Mouse (Mus musculus) spleen, postnatal 14 days (tissue): Measurements from ENCODE around the gene Kifc1.
"Not testable (repeated sequence)": the region's sequence is repeated elsewhere in the genome, so short reads cannot be mapped to it uniquely, and the experiment has no call there.

ENCODE experiments used
- DNase-seq, 2 experiments: peaks; one replicate each; pipeline ENCODE4 v3.0.0; 2021 to 2022; ENCODE audit warnings: low spot score in 2 of 2

The Kifc1 gene

DNA sequence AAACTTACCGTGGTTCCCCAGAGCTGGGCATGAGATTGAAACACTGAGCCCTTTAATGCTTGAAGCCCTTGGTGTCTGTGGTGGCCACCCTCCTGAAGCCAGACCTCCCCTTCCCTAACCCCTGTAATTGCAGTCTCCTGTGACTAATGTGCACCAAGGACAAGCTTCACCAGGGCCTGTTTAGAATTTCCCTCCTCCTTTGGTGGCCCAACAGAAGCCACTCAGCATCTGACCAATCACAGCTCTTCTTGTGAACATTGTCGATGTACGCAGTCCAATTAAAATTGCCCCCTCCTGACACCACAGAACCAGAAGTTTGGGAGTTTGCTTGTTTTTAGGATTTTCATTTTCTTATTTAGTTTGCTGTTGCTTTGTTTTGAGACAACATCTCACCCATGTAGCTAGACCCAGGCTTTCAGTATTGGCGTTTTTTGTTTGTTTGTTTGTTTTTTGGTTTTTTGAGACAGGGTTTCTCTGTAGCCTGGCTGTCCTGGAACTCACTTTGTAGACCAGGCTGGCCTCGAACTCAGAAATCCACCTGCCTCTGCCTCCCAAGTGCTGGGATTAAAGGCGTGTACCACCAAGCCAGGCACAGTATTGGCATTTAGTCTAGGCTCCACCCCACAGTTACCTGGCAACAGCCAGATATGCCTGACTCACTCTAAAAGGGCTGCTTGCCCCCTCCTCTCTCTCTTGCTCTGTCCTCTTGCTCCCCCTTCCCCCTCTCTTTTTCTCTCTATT is 13.6 kb upstream of the Kifc1 start:
- not testable (repeated sequence) for DNase-seq

DNA sequence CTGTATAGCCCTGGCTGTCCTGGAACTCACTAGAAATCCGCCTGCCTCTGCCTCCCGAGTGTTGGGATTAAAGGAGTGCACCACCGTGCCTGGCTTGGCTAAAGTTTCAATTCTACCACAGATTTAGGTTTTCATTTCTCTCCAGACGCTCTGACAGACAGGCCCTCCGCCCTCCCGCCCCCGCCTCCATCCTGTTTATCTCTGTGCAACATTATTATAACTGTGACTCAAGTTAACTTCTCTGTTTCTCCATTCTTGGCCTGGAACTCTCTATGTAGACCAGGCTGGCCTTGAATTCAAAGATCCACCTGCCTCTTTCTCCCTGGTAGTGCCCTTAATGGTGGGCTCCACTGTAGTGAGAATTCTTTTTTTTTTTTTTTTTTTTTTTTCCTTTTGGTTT is 12.0 kb upstream of the Kifc1 start:
- DNase-seq, result no peak

DNA sequence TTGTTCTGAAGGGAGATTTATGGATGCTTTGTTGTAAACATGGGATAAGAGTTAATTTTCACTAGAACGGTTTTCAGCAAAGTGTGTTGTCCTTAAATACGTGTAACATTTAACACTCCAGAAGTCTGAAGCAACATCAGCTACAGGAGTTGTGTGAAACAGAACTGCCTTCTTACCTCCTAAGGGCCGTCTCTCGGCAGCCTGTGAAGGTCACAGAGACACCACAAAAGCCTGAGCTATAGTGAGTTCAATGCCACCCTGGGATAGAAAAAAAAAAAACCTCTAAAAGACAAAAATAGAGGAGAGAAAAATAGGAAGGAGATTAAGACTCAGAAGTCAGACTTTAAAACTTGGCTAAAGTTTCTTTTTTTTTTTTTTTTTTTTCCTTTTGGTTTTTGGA is 11.6 kb upstream of the Kifc1 start:
- no peak for DNase-seq

DNA sequence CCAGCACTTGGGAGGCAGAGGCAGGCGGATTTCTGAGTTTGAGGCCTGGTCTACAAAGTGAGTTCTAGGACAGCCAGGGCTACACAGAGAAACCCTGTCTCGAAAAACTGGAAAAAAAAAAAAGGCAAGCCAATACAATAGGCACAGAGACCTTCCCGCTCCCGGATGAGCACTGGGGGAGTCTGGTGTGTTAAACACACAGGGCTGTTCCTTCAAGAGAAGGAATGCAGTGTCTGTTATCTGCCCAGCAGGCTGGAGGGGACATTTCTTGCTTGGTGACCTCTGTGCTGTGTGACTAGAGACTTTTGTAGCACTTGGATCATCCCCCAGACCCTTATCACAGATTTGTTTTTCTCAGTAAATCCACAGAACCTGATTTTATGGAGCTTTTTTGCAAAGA is 11.2 kb upstream of the Kifc1 start:
- DNase-seq, result no peak

DNA sequence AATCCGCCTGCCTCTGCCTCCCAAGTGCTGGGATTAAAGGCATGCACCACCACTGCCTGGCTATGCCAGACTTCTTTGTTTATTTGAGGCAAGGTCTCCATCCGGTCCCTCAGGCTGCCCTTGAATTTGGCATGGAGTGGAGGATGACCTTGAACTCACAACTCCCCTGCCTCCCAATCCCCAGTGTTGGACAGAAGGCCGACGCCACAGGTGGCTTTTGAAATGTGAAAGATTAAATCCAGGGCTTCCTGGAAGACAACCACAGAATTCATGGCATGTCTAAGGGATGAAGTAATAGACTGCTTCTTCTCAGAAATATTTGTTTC is 10.5 kb upstream of the Kifc1 start:
- no peak for DNase-seq

DNA sequence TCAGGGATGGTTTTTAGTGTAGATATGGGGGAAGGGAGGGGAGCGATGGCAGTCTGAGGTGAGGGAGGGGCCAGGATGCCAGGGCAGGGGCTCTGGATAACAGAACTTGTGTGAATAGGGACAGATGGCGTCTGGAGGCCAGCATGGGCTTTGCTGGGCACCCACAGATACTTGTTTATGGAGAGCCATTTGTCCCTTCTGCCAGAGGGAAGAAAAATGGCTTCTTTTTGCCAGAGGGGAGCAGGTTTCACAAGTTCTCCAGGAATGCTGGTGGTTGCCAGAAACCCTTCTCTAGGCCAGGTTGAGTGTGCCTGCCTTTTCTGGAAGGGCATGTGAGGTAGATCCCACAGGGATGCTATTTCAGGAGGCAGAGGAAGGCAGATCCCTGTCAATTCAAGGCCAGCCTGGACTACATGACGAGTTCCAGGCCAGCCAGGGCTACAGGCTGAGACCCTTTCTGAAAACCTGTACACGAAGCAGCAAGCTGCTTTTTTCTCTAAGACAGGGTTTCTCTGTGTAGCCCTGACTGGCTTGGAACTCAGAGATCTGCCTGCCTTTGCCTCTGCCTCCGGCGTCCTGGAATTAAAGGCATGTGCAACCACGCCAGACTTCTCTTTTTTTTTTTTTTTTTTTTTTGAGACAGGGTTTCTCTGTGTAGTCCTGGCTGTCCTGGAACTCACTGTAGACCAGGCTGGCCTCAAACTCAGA is 10.0 kb upstream of the Kifc1 start:
- no peak for DNase-seq

DNA sequence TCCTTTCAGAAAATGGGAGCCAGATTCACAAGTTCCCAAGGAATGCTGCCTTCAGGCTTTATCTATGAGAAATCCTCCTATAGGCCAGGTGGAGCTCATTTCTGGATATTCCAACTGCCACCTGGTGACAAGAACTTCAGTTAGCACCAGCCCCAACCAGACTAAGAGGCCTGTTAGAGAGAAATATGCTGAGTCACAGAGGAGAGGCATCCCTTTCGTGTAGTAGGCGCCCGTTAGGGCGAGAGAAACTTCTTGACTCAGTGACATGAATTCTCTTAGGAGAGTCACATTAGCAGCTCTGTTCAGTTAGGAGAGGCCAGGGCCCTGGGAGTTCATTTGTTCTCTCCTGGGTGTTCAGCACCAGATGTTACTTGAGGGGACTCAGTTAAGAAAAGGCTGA is 9.2 kb upstream of the Kifc1 start:
- DNase-seq, result no peak

DNA sequence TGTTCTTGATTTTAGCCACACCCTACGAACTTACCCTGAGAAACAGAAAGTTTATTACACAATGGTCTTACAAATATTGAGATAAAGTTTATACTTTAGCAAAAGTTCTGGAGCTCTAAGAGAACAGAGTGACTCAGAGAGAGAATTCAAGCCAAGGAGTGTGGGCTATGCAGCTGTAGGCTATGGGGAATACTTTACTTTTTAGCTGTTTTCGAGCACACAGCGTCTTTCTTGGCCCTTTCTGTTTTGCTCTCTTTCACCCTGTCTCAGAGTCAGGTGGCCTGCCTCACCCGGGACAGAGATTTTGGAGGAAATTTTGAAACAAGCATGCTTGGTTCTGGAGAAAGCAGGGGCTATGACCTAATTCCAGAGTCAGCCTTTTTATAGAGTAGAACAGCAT is 7.7 kb upstream of the Kifc1 start:
- not testable (repeated sequence) for DNase-seq

DNA sequence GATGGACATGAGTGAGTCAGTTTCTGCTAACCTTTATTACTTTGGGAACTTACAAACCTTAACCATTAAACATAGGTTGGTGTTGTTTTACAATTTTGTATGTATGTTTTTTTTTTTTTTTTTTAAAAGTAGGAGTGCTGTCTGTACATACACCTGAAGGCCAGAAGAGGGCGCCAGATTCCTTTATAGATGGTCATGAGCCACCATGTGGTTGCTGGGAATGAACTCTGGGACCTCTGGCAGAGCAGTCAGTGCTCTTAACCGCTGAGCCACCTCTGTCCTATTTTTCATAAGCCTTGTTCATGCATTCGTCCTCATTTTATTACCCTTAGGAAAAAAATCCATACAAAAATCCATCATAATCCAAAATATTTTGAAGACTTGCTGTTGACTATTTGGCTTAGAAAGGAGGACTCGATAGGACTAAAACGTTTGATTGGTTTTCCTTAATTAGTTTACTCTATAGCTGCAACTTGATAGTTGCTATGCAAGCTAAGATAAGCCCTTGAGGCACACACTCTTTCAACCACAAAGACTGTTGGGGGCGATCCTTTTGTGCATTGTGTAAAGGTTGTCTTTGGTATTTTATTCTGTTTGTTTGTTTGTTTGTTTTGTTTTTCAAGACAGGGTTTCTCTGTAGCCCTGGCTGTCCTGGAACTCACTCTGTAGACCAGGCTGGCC is 6.8 kb upstream of the Kifc1 start:
- no peak for DNase-seq

DNA sequence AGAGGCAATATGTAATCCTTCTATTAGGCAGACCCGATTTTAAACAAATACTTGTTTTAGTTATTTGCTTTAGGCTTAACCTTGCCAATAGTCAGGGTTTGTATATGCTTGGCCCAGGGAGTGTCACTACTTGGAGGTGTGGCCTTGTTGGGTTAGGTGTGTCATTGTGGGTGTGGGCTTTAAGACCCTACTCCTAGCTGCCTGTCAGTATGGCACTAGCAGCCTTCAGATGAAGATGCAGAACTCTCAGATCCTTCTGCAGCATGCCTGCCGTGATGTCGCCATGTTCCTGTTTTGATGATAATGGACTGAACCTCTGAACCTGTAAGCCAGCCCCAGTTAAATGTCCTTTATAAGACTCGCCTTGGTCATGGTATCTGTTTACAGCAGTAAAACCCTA is 2.5 kb upstream of the Kifc1 start:
- not testable (repeated sequence) for DNase-seq

DNA sequence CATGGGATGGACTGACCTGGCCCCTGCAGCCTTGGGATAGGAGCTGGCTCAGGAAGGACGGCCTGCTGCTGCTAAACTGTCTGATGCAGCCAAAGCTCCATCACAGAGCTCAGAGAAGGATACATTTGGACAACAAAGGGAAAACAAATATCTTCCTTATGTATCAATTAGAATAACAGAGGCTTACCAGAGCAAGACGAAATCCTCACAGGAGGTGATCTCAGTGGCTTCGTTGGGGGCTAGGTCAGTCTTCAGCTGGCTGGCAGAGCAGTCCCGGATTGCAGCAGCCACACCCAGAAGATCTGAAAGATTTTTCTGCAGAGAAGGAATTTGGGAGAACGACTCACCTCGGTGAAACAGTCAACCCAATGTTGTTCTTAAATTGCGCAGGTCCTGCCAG is 2.0 kb upstream of the Kifc1 start:
- no peak for DNase-seq

DNA sequence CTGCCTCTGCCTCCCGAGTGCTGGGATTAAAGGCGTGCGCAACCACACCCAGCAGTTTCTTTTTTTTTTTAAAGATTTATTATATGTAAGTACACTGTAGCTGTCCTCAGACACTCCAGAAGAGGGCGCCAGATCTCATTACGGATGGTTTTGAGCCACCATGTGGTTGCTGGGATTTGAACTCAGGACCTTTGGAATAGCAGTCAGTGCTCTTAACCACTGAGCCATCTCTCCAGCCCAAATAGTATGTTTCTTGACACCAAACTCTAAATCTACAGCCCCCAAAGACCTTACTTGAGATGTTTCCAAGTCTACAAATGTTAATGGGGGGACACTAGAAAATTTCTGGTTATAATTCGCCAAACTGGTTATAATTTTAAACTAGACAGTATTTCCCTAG is 1.4 kb upstream of the Kifc1 start:
- not testable (repeated sequence) for DNase-seq

DNA sequence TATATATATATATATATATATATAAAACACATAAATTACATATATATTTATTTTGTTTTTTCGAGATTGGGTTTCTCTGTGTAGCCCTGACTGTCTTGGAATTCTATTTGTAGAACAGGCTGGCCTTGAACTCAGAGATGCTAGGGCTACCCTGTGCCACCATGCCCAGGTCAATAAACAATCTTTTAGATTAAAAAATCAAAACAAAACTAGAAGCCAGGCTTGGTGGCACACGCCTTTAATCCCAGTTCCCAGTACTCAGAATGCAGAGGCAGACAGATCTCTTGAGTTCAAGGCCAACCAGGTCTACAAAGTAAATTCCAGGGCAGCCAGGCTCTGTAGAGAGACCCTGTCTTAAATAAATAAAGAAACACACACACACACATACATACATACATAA is 896 bp upstream of the Kifc1 start:
- DNase-seq, result no peak

DNA sequence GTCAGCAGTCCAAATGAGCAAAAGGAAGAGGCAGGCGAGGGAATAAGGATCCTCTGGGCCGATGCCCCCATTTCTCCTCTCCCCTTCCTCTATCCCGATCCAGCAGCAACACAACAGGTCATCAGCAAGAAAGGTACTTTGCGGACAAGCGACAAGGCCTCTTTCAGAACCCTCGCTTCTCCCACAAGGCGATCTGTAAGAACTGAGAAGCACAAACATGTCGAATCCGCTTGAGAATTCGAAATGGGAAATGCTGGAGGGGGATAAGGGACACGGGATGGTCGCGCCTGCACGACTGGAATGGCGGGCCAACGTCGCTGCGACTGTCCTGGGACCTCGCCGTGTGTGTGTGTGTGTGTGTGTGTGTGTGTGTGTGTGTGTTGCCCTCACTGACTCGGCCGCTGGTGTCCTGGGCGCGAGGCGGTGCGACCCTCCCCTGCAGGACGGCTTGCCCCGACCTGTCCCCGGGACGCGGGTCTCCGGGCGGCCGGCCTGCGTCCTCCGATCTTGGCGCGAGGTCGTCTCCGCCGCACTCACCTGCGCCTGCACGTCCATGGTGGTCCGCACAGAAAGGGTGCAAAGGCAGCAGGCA is 424 bp downstream of the Kifc1 start:
- not testable (repeated sequence) for DNase-seq

DNA sequence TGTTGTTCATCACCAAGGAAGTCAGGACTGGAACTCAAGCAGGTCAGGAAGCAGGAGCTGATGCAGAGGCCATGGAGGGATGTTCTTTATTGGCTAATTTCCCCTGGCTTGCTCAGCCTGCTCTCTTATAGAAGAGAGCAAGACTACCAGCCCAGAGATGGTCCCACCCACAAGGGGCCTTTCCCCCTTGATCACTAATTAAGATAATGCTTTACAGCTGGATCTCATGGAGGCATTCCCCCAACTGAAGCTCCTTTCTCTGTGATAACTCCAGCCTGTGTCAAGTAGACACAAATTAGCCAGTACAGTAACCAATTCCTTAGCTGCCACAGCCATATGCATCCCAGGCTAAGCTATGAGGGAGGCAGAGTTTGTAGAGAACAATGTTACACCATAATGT is 2.2 kb downstream of the Kifc1 start:
- DNase-seq, result not testable (repeated sequence)

DNA sequence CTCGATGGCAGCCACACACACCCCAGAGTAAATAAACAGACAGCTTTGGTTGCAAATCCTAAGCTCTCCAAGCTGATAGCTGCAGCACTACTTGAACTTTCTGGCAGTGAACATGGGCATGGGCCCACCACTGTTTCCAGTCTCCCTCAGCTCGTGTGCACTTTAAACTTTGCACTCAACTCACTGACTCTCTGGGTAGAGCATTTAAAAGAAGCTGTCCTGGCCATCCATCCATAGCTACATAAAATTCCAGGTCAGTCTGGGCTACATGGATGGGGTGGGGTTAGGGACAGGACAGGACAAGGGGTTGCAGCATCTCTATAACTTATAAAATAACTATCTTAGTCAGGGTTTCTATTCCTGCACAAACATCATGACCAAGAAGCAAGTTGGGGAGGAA is 2.7 kb downstream of the Kifc1 start:
- DNase-seq, result not testable (repeated sequence)

DNA sequence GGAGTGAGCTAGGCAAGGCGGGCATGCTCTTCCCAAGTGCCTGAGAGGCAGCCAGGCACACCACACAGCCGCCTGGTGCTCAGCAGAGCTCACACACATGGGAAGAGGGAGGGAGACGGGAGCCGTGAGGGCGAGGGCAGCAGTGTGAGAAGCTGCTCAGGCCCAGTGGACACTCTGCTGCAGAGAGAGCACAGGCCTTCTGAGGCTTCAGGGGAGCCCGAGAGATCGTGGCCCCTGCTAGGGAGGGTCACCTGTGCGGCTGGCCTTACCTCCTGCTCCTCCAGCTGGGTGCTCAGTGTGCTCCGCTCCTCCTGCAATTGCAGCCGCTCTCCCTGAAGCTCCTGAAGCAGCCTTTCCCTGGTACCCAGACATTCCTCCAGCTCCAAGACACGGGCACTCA is 6.1 kb downstream of the Kifc1 start:
- DNase-seq, result not testable (repeated sequence)

DNA sequence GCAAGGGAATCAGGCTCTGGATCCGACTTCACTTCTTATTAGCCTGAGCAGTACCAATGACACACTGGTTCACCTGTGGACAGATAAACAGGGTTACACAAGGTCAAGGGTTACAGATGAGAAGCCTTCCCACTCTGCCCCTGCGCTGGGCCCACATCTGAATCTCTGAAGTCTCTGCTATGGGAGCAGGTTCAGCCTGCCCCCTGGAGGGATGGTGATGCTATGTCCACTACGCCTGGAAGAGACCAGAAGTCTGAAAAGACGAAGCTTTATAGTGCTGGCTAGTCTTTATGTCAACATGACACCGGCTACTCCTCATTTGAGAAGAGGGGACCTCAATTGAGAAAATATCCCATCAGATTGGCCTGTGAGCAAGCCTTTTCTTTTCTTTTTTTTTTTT is 14.7 kb downstream of the Kifc1 start:
- not testable (repeated sequence) for DNase-seq

DNA sequence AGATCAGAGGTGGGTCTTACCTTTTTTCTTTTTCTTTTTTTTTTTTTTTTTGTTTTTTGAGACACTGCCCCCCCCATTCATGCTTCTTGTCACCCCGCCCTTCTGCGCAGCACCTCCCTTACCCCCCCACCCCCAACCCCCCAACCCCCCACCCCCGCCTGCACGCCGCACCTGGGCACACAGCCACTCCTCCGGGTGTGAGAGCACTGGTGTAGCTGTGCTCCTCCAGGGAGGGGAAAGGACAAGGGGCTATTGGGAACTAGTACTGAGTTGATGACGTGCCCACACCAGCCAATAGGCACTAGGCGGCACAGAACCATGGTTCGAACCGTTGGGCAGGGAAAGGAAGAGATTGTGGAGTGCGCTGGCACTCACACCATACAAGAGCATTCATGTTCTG is 16.1 kb downstream of the Kifc1 start:
- DNase-seq, result no peak

DNA sequence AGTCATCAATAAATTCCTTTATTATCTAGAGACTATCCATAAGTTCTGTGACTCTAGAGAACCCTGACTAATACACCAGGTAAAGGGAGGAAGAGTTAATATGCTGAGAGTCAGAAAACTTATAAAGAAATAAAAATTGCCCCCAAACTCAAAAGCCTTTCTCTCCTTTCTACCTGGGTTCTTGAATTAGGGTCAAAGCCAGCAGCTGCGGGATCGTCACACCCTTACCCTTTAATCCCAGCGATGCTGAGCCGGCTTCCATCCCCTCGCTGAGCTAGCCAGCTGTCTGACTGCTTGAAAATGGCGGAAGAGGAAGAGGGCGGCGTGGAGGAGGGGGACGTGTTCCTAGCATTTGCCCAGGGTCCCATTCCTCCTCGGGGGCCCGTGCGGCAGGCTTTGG is 16.9 kb downstream of the Kifc1 start, which contains the start of gene Gm7029:
Gene Gm7029 (plus strand): TSS at position 301 of the 400 bp plus-strand sequence.
- DNase-seq, result not testable (repeated sequence)

DNA sequence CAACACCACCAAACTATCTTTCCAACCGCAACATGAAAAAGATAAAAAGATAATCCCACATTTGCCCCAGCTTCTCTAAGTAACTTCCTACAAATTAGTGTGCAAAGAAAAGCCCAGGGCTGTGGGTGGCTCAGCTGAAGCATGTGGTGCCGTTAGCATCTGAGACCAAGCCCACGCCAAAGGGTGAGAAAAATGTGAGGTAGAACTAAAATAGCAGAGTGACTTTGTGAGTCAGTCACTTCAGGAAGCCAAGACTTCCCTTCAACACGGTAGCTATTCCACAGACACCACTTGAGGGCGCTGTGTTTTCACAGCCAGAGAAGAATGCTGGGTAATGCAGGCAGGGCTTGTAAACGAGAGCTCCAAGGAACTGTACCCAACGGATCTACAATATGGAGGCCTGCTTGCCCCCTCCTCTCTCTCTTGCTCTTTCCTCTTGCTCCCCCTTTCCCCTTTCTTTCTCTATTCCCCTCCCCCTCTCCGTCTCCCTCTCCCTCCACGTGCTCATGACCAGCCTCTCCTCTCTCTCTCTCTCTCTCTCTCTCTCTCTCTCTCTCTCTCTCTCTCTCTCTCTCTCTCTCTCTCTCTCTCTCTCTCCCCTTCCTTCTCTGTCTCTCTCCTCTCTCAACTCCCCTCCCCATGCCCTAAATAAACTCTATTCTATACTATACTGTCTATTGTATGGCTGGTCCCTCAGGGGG is 25.0 kb downstream of the Kifc1 start:
- DNase-seq, result peak; percentile 24 to 55

DNA sequence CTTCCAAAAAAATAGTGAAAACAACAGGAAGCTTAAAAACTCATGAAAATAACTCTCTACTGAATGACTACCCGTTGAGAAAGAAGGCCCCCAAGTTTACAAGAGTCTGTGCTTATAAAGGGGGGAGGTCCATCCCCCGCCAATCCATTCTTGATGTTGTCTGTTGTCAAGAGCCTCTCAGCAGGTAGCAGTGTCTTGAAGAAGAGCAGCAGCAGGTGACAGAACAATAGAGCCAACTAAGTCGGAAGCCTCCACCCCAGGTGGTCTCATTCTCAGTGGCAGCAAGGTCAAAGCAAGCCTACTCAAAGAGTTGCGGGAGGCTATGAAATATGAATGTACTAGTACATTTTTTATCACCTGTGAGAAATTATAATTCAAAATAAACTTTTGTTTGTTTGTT is 32.6 kb downstream of the Kifc1 start:
- no peak for DNase-seq
